Mouse (Mus musculus) gastrocnemius, postnatal 4 days (tissue): ENCODE measurements around the gene E130308A19Rik. TPM values are rescaled to one million over a fixed set of nuclear protein-coding genes. Genes with fewer than 3 reads are reported as not detected.

Experiments used
- DNase-seq, 2 experiments: peaks; one replicate each; pipeline ENCODE4 v3.0.0; 2021 to 2022; ENCODE audit warnings: low spot score in 2 of 2, mixed read lengths in 2 of 2
- total RNA-seq, 2 experiments: library from RNA; stranded (reverse); gene quantifications; 2 replicates each; pipeline ENCODE4 v1.2.3; 2021

E130308A19Rik gene
- total RNA-seq, 2 experiments from 2014 or later: 8.1 to 8.6 TPM

DNA sequence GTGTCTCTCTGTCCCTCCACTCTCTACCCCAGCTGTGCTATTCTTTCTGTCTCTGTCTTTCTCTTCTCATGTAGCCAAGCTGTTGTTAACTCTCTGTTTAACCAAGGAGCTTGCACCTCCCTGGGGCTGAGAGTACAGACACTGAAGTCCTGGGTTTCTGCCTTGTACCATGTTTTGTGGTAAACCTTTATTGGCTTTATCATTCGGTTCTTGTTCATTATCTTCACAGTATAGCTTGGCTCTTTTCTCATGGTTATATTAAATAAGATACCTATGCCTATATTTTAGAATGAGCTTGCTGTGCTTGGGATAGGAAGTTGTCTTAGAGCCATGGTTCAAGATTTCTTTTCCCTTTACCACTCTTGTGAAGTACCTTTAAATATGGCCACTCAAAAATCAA lies 8.5 kb downstream of the E130308A19Rik start:
- DNase-seq: no peak

GRCm38 (mm10) chr4:59639163-59639562 lies 13.2 kb downstream of the E130308A19Rik start:
- no peak for DNase-seq

- DNase-seq: no peak
These were observed 14.7 kb downstream of the E130308A19Rik start for GRCm38 (mm10) chr4:59640720-59641119.

DNA sequence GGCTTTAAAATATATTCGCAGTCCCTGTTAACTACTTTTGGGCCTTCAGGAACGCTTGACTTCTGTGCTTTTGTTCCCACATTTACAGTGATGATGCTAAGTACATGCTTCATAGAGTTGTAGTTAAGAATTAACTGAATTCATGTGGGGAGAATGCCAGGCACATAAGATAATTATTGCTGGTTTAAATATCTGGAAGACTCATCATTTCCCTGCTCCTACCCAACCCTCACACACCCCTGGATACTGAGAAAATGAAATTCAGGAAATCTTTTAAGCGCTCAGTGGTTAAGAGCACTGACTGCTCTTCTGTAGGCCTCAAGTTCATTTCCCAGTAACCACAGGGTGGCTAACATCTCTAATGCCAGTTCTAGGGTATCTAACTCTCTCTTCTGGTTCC lies 16.0 kb downstream of the E130308A19Rik start:
- DNase-seq: no peak

DNA sequence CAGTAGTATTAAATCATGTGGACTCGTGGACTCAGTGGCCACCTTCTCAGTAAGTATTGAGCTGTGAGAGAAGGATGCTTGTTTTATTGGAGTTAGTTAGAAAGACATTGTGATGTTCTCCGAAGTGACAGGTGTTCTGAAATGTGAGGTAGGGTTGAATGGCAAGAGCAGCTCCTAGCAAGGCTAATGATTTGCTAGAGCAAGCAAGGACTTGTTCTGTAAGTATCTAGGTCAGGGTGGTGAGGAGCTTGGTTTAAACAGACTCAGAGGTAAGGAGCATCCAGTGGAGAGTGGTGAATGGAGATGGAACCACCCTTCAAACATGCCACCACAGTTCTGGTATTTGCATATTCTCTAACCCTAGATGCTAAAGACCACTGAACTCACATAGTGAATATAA lies 16.6 kb downstream of the E130308A19Rik start:
- no peak for DNase-seq

GRCm38 (mm10) chr4:59644431-59644830 lies 18.4 kb downstream of the E130308A19Rik start:
- DNase-seq: no peak

DNA sequence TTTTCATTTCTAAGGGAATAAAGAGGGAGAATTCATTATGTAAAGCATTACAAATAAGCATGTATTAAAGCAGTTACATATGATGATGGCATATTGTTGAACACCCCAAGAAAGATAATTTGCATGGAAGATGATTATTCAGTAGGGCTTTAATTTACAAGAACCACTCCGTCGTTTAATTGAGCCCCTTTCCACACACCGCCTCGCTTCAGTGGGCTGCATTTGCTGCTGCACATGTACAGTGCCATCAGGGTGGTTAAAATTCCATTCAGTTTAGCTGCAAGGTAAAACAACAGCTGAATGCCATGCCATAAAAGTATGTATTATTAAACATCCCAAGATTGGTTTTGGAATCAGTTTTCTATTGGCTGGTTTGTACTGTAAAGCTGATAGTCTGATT lies 19.0 kb downstream of the E130308A19Rik start:
- no peak for DNase-seq

DNA sequence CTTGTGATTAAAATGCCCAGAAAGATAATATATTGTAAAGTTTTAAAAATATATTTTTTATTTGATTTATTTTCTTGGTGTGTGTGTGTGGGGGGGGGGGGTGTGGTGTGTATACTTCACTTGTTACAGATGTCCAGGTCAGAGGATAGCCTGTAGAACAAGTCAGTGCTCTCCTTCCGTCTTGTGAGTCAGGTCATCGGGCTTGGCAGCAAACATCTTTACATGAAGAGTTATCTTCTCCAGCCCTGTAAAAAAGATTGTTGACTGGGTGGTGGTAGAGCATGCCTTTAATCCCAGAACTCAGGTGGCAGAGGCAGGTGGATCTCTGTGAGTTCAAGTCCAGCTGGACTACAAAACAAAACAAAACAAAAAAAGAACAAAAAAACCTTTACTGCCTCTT lies 19.6 kb downstream of the E130308A19Rik start:
- no peak for DNase-seq

DNA sequence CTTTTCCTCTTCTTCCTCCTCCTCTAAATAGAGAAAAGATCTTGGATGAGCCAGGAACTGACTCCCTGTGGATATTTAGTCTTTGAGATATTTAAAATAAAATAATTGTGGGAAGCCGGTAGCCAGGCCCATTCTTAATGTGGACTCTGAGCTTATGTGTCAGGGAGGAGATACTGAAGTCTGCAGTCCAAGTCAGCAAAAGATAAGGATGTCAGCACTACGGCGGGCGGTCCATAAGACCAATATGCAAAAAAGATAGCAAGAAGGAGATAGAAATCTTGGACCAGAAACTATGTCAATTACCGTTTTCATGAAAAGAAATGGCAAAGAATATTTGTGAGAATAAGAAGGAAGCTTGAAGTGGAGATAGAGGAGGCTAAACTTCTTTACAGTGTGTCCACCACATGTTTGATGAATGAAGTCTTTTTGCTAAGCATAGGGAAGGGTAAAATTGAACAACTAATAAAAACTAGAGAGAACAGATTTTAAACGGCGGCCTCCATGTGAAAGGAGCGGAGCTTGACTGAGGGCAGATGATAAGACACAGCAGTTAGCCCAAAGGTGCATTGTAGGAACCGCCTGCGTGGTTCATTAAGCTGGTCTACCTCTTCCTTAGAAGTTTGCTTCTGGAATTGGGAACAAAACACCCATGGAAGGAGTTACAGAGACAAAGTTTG lies 20.1 kb downstream of the E130308A19Rik start:
- DNase-seq: no peak

- DNase-seq: no peak
These were observed 23.1 kb downstream of the E130308A19Rik start for GRCm38 (mm10) chr4:59649119-59649518.

- DNase-seq: no peak
These were observed 26.2 kb downstream of the E130308A19Rik start for GRCm38 (mm10) chr4:59652166-59652681.

GRCm38 (mm10) chr4:59656061-59656642 lies 30.1 kb downstream of the E130308A19Rik start:
- DNase-seq: no peak

DNA sequence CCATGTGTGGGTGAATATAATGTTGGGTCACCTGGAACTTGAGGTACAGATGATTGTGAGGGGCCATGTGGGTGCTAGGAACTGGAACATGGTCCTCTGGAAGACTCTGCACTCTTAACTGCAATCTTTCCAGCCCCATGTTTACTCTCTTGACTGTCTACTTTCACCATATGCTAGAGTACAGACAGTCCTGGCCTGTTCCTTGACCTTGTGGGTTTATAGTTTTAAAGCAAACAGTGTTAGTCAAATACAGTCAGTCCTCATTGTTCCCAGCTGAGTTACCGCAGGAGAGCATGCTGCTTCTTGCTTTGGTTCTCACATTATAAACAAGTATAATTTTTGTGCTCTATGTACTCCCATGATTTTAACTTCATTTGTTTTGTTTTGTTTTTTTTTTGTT lies 36.2 kb downstream of the E130308A19Rik start:
- no peak for DNase-seq

- no peak for DNase-seq
These were observed 37.4 kb downstream of the E130308A19Rik start for GRCm38 (mm10) chr4:59663451-59663850.

GRCm38 (mm10) chr4:59666550-59667317 lies 40.7 kb downstream of the E130308A19Rik start:
- DNase-seq: no peak

GRCm38 (mm10) chr4:59668050-59668449 lies 42.0 kb downstream of the E130308A19Rik start:
- DNase-seq: no peak

DNA sequence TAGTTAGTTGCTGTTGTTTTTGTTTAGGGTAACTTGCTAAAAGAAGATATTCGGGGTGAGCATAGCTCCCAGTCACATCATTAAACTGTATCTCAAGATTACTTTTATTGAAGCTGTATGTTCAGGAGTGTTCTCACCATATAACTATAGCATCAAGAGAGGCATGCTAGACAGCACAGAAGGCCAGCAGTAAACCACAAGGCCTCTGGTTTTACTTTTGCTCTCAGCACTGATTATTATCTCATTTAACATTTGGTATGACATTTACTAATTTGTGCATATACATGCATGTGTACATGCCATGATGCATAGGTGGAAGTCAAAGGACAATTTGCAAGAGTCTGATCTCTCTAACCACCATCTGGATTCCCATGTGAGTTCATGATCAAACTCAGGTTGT lies 43.1 kb downstream of the E130308A19Rik start:
- no peak for DNase-seq

- no peak for DNase-seq
These were observed 44.0 kb downstream of the E130308A19Rik start for GRCm38 (mm10) chr4:59670015-59670414.

DNA sequence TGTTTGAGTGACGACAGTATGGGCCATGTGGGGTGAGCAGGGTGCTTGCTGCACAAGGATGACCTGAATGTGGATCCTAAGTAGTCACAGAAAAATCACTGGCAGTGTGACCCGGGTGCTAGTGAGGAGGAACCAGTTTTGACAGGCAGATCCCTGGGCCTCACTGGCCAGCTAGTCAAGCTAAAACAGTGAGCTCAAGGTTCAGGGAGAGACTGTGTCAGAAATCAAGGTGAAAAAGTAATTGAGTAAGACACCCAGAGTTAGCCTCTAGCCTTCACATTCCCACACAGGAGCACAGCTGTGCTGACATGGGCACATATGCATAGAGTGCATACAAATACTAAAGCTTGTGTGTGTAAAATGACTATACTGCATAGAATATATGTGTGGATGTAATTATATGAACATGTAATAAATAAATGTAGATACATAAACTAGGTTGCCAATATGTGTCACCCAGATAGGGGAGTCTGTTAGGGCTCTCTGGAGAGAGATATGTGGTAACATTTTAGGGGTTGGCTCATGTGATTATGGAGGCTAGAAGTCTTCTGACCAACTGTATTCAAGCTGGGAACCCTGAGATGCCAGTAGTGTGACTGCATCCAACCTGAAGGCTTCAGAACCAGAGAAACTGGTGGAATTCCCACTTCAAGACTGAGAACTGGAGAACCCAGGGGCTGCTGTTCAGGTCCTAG lies 47.6 kb downstream of the E130308A19Rik start:
- no peak for DNase-seq

GRCm38 (mm10) chr4:59674929-59675679 lies 49.1 kb downstream of the E130308A19Rik start:
- no peak for DNase-seq

DNA sequence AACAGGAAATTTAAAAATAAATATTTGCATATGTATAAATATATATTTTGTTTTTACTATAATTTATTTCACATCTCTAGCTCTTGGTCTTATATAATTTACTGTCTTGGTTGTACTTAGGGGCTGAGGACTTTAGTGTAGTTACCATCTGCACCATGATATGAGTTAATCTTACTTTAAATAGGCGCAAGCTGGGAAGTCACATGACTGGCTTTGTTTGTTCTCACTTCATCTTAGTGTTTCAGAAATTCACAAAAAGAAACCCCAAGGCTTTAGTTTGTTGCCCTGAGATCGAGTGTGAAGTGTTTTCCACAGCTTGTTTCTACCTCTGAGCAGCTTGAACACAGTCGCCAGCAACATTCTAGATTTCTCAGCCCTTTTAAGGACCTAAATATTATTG lies 49.7 kb downstream of the E130308A19Rik start:
- DNase-seq: no peak
